Mouse (Mus musculus) kidney, adult 2 months (tissue): Measurements from ENCODE around the gene Toe1.
A peak's percentile ranks its signal among the peaks of the same experiment; 100 is the strongest.

ENCODE experiments used
- CTCF ChIP-seq: fragments of 200-500 bp; conservative IDR thresholded peaks from 2 replicates; pipeline ENCODE4 v1.5.1; 2011; ENCODE audit warnings: low read depth, mild to moderate bottlenecking, control low read depth, low read length, moderate library complexity, mixed read lengths; ENCODE audit not compliant: insufficient read depth, insufficient read length
- POLR2A ChIP-seq: fragments of 200-500 bp; IDR thresholded peaks from one replicate; pipeline ENCODE4 v1.6.1; 2011; ENCODE audit warnings: low read depth, low read length, control low read depth

GRCm38 (mm10) chr4:116820902-116821693 lies 13.7 kb upstream of the Toe1 start:
- TF ChIP-seq CTCF = 0 out of 2 replicates have a peak, but pooled peaks have one; percentile 23
- TF ChIP-seq POLR2A = peak; percentile 58
